9 mouse cellular contexts compared by ENCODE assay signal in the genomic region with DNA sequence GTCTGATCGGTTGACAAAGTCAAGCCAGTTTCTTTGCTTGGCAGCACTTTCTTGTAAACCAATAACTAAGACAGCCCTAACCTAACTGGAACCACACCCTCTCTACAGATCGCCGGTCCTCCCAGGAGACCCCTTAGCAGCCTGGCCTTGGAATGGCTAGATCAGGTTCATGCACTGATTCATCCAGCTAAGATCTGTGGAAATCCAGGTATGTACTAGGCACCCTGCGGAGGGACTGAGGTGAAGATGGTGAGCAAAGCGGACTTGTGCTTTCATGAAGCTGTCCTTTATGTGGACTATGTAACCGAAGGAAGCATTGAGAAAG. TPM values are rescaled to one million over a fixed set of nuclear protein-coding genes. Genes with fewer than 3 reads are reported as not detected.
DNase-seq lines count a peak whose midpoint lies in the region; ATAC-seq and TF ChIP-seq lines count a peak whose summit lies in the region.
"Had no signal": no experiment of that assay in that cellular context is flagged by ENCODE, and none has a peak within 500 bp of the region (broad histone marks: within the 10 kb centered on the region; RNA-seq: fewer than 3 reads in every experiment).

No protein-coding gene starts in this region.

- H3K27me3 ChIP-seq in lung, embryonic 16.5 days (ENCODE audit: control insufficient read depth, insufficient read depth, low read depth, low read length) = no peaks in the 10 kb centered on the region
- no peaks in the 10 kb centered on the region for H3K27me3 ChIP-seq in erythroblast, embryonic 14.5 days (ENCODE audit: control insufficient read depth)
- H3K27me3 ChIP-seq in limb, embryonic 12.5 days = no peaks in the 10 kb centered on the region

- no peak for DNase-seq in lung, postnatal 36 days
- DNase-seq in layer of hippocampus, postnatal 10 days (ENCODE audit: low spot score in 2 of 2) = no peak
- no peak for DNase-seq in left cerebral cortex, postnatal 25 days (ENCODE audit: low spot score in 2 of 2)
- DNase-seq in cerebellum, adult 9-10 months = no peak

- H3K4me3 ChIP-seq in lung, embryonic 16.5 days (ENCODE audit: low read length) = peak overlapping the region; percentile 81
- peak overlapping the region; percentile 82 for H3K4me3 ChIP-seq in erythroblast, embryonic 14.5 days (replicated peaks)
- H3K4me3 ChIP-seq in limb, embryonic 12.5 days (replicated peaks) = peak overlapping the region; percentile 61
- peak overlapping the region; percentile 87 for H3K4me3 ChIP-seq in olfactory bulb, adult 2 months (ENCODE audit: insufficient read depth, low read depth, low read length)

- peaks cover 5% of the 10 kb centered on the region for H3K4me1 ChIP-seq in lung, embryonic 16.5 days (replicated peaks; ENCODE audit: control insufficient read depth, insufficient read depth, low read length)
- peaks cover 16% of the 10 kb centered on the region for H3K4me1 ChIP-seq in erythroblast, embryonic 14.5 days (ENCODE audit: control insufficient read depth)
- peaks cover 7% of the 10 kb centered on the region for H3K4me1 ChIP-seq in limb, embryonic 12.5 days (replicated peaks)
- peaks cover 5% of the 10 kb centered on the region for H3K4me1 ChIP-seq in olfactory bulb, adult 2 months (ENCODE audit: control insufficient read depth, insufficient read depth, low read length)

- H3K4me2 ChIP-seq in lung, embryonic 16.5 days (ENCODE audit: low read depth, low read length) = peak overlapping the region; percentile 99
- H3K4me2 ChIP-seq in limb, embryonic 12.5 days = peak overlapping the region; percentile 84

- ATAC-seq in lung, embryonic 16.5 days (ENCODE audit: low read depth) = peak; percentile 51; the same call in 1 of the 2 replicates
- ATAC-seq in limb, embryonic 12.5 days (ENCODE audit: insufficient number of reproducible peaks, insufficient read depth, low FRiP score, low TSS enrichment, low read depth) = peak; percentile 66

- intact Hi-C loops in left cerebral cortex, postnatal 25 days (cut with DNase I) = loop anchor here (2.0 to 10.0 kb wide), 3 partner anchors 708 to 828 kb away; no protein-coding TSS in a partner anchor

- H3K27ac ChIP-seq in lung, embryonic 16.5 days (ENCODE audit: low read length) = no peak overlapping the region
- H3K27ac ChIP-seq in limb, embryonic 12.5 days = no peak overlapping the region
- H3K27ac ChIP-seq in olfactory bulb, adult 2 months (ENCODE audit: insufficient read depth, low read depth, low read length) = no peak overlapping the region

- H3K9ac ChIP-seq in lung, embryonic 16.5 days (ENCODE audit: low read length) = peak overlapping the region; percentile 79
- peak overlapping the region; percentile 71 for H3K9ac ChIP-seq in limb, embryonic 12.5 days (replicated peaks)

- WGBS in lung, embryonic 16.5 days = 6% methylated on average over 6 of the region's 6 CpGs
- WGBS in limb, embryonic 12.5 days = 13% methylated on average over 6 of the region's 6 CpGs
- WGBS in olfactory bulb, adult 2 months = 5% methylated on average over 6 of the region's 6 CpGs

- H3K9me3 ChIP-seq in lung, embryonic 16.5 days (ENCODE audit: control insufficient read depth, low read length) = no peaks in the 10 kb centered on the region
- H3K9me3 ChIP-seq in erythroblast, embryonic 14.5 days (ENCODE audit: control insufficient read depth, low read length) = no peaks in the 10 kb centered on the region
- no peaks in the 10 kb centered on the region for H3K9me3 ChIP-seq in limb, embryonic 12.5 days

- H3K36me3 ChIP-seq in lung, embryonic 16.5 days (ENCODE audit: control insufficient read depth, insufficient read depth, low read length) = peaks cover 3% of the 10 kb centered on the region; the same call in 1 of the 2 replicates
- peaks cover 32% of the 10 kb centered on the region for H3K36me3 ChIP-seq in erythroblast, embryonic 14.5 days (ENCODE audit: control insufficient read depth)
- H3K36me3 ChIP-seq in limb, embryonic 12.5 days = peaks cover 37% of the 10 kb centered on the region

- TF ChIP-seq POLR2A in olfactory bulb, adult 2 months (IDR thresholded peaks at IDR 0.05; ENCODE audit: insufficient read depth, low read depth, low read length) = no peak

- no peak for TF ChIP-seq CTCF in olfactory bulb, adult 2 months (IDR thresholded peaks at IDR 0.05; ENCODE audit: insufficient read depth, low read depth, low read length)

RNA-seq across cellular contexts. Expression of a gene that starts 0.5 kb away (rescaled TPM):
- 48.3 and 50.1 TPM in 2 replicates for polyA plus RNA-seq in lung, embryonic 16.5 days (2015; fragmentation: Nextera tagmentation; extraction: Ambion mirVana)
- polyA plus RNA-seq in erythroblast, embryonic 14.5 days (2012) = 0.89 and 1.2 TPM in 2 replicates
- polyA plus RNA-seq in limb, embryonic 12.5 days (2016; fragmentation: Nextera tagmentation; extraction: Ambion mirVana) = 77.0 and 80.5 TPM in 2 replicates
- polyA plus RNA-seq in olfactory bulb, adult 2 months (2012; ENCODE audit: insufficient read depth, insufficient read length, low replicate concordance, missing spikeins) = not detected in 2 replicates
- total RNA-seq in layer of hippocampus, postnatal 10 days (2021) = 10 to 100 TPM; 12.0 to 12.3 TPM
- total RNA-seq in left cerebral cortex, postnatal 25 days (2021) = 1 to 10 TPM; 7.3 to 7.7 TPM

RNA-seq across cellular contexts. Expression of a gene that starts 16.4 kb away (rescaled TPM):
- 0.90 and 4.4 TPM in 2 replicates for polyA plus RNA-seq in lung, embryonic 16.5 days (2015; fragmentation: Nextera tagmentation; extraction: Ambion mirVana)
- 0.32 and 0.76 TPM in 2 replicates for polyA plus RNA-seq in erythroblast, embryonic 14.5 days (2012)
- 0.49 and 0.76 TPM in 2 replicates for polyA plus RNA-seq in limb, embryonic 12.5 days (2016; fragmentation: Nextera tagmentation; extraction: Ambion mirVana)
- not detected in 2 replicates for polyA plus RNA-seq in olfactory bulb, adult 2 months (2012; ENCODE audit: insufficient read depth, insufficient read length, low replicate concordance, missing spikeins)
- 1 to 10 TPM in 1 of 2 experiments, not detected in 1; 3.0 TPM for total RNA-seq in layer of hippocampus, postnatal 10 days (2021)
- not detected for total RNA-seq in left cerebral cortex, postnatal 25 days (2021)

RNA-seq across cellular contexts. Expression of a gene that starts 21.0 kb away (rescaled TPM):
- polyA plus RNA-seq in lung, embryonic 16.5 days (2015; fragmentation: Nextera tagmentation; extraction: Ambion mirVana) = not detected in 2 replicates
- not detected in 2 replicates for polyA plus RNA-seq in erythroblast, embryonic 14.5 days (2012)
- not detected in 2 replicates for polyA plus RNA-seq in limb, embryonic 12.5 days (2016; fragmentation: Nextera tagmentation; extraction: Ambion mirVana)
- not detected in 2 replicates for polyA plus RNA-seq in olfactory bulb, adult 2 months (2012; ENCODE audit: insufficient read depth, insufficient read length, low replicate concordance, missing spikeins)
- total RNA-seq in layer of hippocampus, postnatal 10 days (2021) = 10 to 100 TPM; 19.0 to 21.0 TPM
- total RNA-seq in left cerebral cortex, postnatal 25 days (2021) = 1 to 10 TPM; 1.8 to 2.8 TPM
- total RNA-seq: neutrophil, adult 5-6 weeks had no signal

RNA-seq across cellular contexts. Expression of a gene that starts 42.3 kb away (rescaled TPM):
- 24.5 and 25.0 TPM in 2 replicates for polyA plus RNA-seq in lung, embryonic 16.5 days (2015; fragmentation: Nextera tagmentation; extraction: Ambion mirVana)
- polyA plus RNA-seq in erythroblast, embryonic 14.5 days (2012) = 1.5 and 1.6 TPM in 2 replicates
- polyA plus RNA-seq in limb, embryonic 12.5 days (2016; fragmentation: Nextera tagmentation; extraction: Ambion mirVana) = 49.5 and 55.5 TPM in 2 replicates
- not detected in 2 replicates for polyA plus RNA-seq in olfactory bulb, adult 2 months (2012; ENCODE audit: insufficient read depth, insufficient read length, low replicate concordance, missing spikeins)
- 1 to 10 TPM; 7.4 to 8.1 TPM for total RNA-seq in layer of hippocampus, postnatal 10 days (2021)
- 1 to 10 TPM; 3.9 to 4.0 TPM for total RNA-seq in left cerebral cortex, postnatal 25 days (2021)

RNA-seq across cellular contexts. Expression of a gene that starts 42.6 kb away (rescaled TPM):
- polyA plus RNA-seq in lung, embryonic 16.5 days (2015; fragmentation: Nextera tagmentation; extraction: Ambion mirVana) = not detected in 2 replicates
- not detected in 2 replicates for polyA plus RNA-seq in erythroblast, embryonic 14.5 days (2012)
- not detected in 2 replicates for polyA plus RNA-seq in limb, embryonic 12.5 days (2016; fragmentation: Nextera tagmentation; extraction: Ambion mirVana)
- not detected in 2 replicates for polyA plus RNA-seq in olfactory bulb, adult 2 months (2012; ENCODE audit: insufficient read depth, insufficient read length, low replicate concordance, missing spikeins)
- total RNA-seq in layer of hippocampus, postnatal 10 days (2021) = not detected
- total RNA-seq in left cerebral cortex, postnatal 25 days (2021) = not detected
- total RNA-seq: neutrophil, adult 5-6 weeks had no signal

Comparison
In these comparisons a context has a peak if more than half of its experiments do, and no peak if none do; other contexts are left out.
1. RNA of a gene that starts 0.5 kb away (polyA plus RNA-seq): 77.0 to 80.5 TPM in limb, embryonic 12.5 days and 48.3 to 50.1 TPM in lung, embryonic 16.5 days; 0.89 to 1.2 TPM in erythroblast, embryonic 14.5 days and not detected in olfactory bulb, adult 2 months; every median in the first group is over 10 times any median in the second.
2. Peak in every context shown above with its lines, with median percentiles within 50 percentile points of each other: H3K4me3 ChIP-seq.